Mouse (Mus musculus) hindbrain, postnatal 0 days (tissue): ENCODE measurements around the gene Tnks1bp1. TPM values are rescaled to one million over a fixed set of nuclear protein-coding genes. Genes with fewer than 3 reads are reported as not detected.

ENCODE experiments used
- ATAC-seq: fragments of 200-750 bp; cut with Nextera tagmentation; 2 replicates; pipeline ENCODE4 v1.8.0; 2017; ENCODE audit warnings: mild to moderate bottlenecking, moderate TSS enrichment, moderate library complexity
- DNase-seq: peaks from one replicate; pipeline ENCODE4 v3.0.0-alpha.2; 2015; ENCODE audit warnings: low spot score
- H3K27ac ChIP-seq: fragments of 300-500 bp; sonication (generic); 2 replicates; pipeline ENCODE4 v1.5.1; 2014; ENCODE audit warnings: mild to moderate bottlenecking
- H3K27me3 ChIP-seq: fragments of 300-500 bp; sonication (generic); 2 replicates; pipeline ENCODE4 v1.6.1; 2014; ENCODE audit warnings: low read length, mixed read lengths; ENCODE audit not compliant: insufficient read depth
- H3K36me3 ChIP-seq: fragments of 300-500 bp; sonication (generic); 2 replicates; pipeline ENCODE4 v1.6.1; 2014; ENCODE audit warnings: low read length, mixed read lengths; ENCODE audit not compliant: insufficient read depth
- H3K4me1 ChIP-seq: fragments of 300-500 bp; sonication (generic); 2 replicates; pipeline ENCODE4 v1.6.1; 2014; ENCODE audit warnings: antibody characterized with exemption, low read length, mixed read lengths; ENCODE audit not compliant: insufficient read depth
- H3K4me2 ChIP-seq: fragments of 300-500 bp; sonication (generic); 2 replicates; pipeline ENCODE4 v1.6.1; 2014; ENCODE audit warnings: low read depth, mild to moderate bottlenecking, low read length, moderate library complexity, mixed read lengths
- H3K4me3 ChIP-seq: fragments of 300-500 bp; sonication (generic); 2 replicates; pipeline ENCODE4 v1.5.1; 2014; ENCODE audit warnings: low read length
- H3K9ac ChIP-seq: fragments of 300-500 bp; sonication (generic); replicated peaks from 2 replicates; pipeline ENCODE4 v1.6.1; 2014; ENCODE audit warnings: mild to moderate bottlenecking, low read length, moderate library complexity, mixed read lengths
- H3K9me3 ChIP-seq: fragments of 300-500 bp; sonication (generic); 2 replicates; pipeline ENCODE4 v1.6.1; 2016; ENCODE audit warnings: low read length, mixed read lengths
- CTCF ChIP-seq: IDR thresholded peaks from 2 replicates; pipeline ENCODE4 v1.5.1; 2016; ENCODE audit warnings: antibody characterized with exemption, control low read depth, low read depth
- WGBS: fragments of 180-500 bp; shearing (Covaris S2); extraction: QIAGEN DNeasy Blood & Tissue Kit; methylation state at CpG from one replicate; pipeline ENCODE4 v1.1.7; 2014; 5-methylcytosine and 5-hydroxymethylcytosine counted together
- polyA plus RNA-seq: library from polyadenylated mRNA; unstranded; fragments of >200 nt; fragmentation: Nextera tagmentation; extraction: Ambion mirVana; gene quantifications from 2 replicates; pipeline ENCODE4 v1.2.1, GENCODE M21; 2015
- total RNA-seq: library from RNA; depleted of rRNA; stranded (reverse); fragments of >200 nt; gene quantifications from 2 replicates; pipeline ENCODE4 v1.2.3, GENCODE M21; 2014

The Tnks1bp1 gene
- total and polyA plus RNA-seq, 2 experiments from 2014 or later, result 17.4 to 70.0 TPM

DNA sequence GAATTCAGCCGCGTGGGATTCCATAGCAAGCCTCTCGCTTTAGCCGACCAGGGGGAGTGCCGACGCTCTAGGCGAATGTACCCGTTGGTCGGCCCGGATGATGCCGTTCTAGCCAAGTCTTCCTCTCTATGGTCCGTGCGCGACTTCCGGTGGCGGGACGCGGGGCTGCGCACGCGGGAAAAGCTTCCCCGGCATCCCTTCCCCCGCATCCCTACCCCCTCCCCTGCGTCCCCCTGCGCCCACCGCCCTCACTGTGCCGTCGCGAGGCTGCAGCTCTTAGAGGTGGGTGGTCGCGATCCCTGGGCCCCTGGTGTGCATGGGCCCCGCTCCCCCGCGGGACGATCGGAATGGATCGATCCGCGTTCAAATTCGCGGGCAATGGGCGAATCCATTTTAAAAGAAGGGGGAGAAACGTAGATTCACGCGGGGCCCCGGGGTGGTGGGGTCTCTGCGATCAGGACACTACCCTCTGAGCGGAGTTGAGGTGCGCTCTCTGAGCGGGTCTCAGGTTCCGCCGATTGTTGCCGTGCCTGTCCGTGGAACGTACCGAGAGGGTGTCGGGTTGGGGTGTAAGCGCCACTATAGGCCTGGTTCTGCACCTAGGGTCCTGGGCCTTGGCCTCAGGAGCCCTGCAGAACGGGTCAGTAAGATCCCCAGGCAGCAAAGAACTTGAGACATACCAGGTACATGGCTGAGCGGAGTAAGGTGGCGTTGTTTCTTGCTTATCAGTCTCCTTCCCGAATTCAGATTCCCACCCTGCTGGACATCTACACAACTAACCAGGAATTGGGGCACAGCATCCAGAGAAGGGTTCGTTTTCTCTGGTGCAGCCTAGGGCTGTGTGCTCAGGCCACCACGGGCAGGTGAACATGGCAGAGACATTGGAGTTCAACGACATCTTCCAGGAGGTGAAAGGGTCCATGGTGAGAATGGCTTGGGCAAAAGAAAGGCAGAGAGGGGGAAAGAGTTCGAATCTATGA is 10.5 kb upstream of the Tnks1bp1 start, which contains the start of the genes Ssrp1 and P2rx3:
Gene Ssrp1, plus strand, starts transcription at position 188 of the 980 bp plus-strand sequence.
Gene P2rx3, minus strand, starts transcription at position 416 of the 980 bp plus-strand sequence.
- H3K36me3 ChIP-seq, result peaks cover 30% of the 10 kb centered on the region
- under 1% methylated on average over 66 of the region's 66 CpGs for WGBS
- peak; percentile 97 for ATAC-seq
- peak within 1 kb of the TSS; percentile 67 for H3K4me3 ChIP-seq
- H3K27ac ChIP-seq, result peak within 1 kb of the TSS; percentile 78
- H3K4me2 ChIP-seq, result peak within 1 kb of the TSS; percentile 85
- TF ChIP-seq CTCF, result no peak; the same call in 1 of the 2 replicates
- peaks cover 7% of the 10 kb centered on the region for H3K4me1 ChIP-seq
- DNase-seq, result peak; percentile 98
- no peaks in the 10 kb centered on the region for H3K27me3 ChIP-seq
- peak within 1 kb of the TSS; percentile 83 for H3K9ac ChIP-seq
- no peaks in the 10 kb centered on the region for H3K9me3 ChIP-seq

DNA sequence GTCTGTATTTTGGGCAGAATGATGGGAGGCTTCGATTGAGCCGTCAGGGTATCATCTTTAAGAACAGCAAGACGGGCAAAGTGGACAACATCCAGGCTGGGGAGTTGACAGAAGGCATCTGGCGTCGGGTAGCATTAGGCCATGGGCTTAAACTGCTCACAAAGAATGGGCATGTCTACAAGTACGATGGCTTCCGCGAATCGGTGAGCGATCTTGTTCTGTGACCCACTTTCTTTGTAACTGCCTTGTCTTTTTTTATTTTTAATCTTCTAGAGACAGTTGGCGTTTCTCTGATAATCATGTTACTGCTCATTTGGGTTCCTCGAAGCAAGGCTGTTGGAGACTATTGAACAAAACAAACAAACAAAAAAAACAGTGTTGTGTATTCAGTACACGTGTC is 9.5 kb upstream of the Tnks1bp1 start:
- Histone ChIP-seq H3K36me3 (peaks cover 40% of the 10 kb centered on the region), H3K4me1 (peaks cover 7% of the 10 kb centered on the region), H3K4me2 (peak overlapping the region; percentile 85), H3K4me3 (peak overlapping the region; percentile 67), H3K27ac (no peak overlapping the region), H3K9ac (peak overlapping the region; percentile 83; the same call in 1 of the 2 replicates), H3K27me3 (no peaks in the 10 kb centered on the region), H3K9me3 (no peaks in the 10 kb centered on the region)
- ATAC-seq, result no peak
- WGBS, result 80% methylated on average over 13 of the region's 13 CpGs
- no peak for TF ChIP-seq CTCF
- DNase-seq, result no peak

DNA sequence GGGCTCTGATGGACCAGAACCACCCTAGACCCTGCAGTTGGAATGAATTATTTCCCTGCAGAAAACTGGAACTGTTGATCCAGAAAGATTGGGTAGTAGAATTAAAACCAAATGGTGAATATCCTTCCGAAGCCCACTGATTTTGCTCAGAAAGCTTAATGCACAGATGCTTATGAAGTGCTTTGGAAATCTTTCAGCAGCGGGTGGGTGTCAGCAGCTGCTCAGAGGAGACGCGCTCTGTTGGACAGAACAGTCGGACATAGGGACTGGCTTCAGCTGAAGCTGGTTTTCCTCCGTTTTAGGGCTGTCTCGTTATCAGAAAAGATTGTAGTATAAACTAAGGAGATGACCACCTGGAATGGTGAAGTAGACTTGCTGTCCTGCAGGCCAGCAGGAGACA is 4.2 kb upstream of the Tnks1bp1 start:
- Histone ChIP-seq H3K27me3 (no peaks in the 10 kb centered on the region), H3K4me1 (0 out of 2 replicates have a peak, but pooled peaks cover 1% of the 10 kb centered on the region), H3K9ac (no peak overlapping the region), H3K4me2 (no peak overlapping the region), H3K36me3 (peaks cover 74% of the 10 kb centered on the region), H3K9me3 (no peaks in the 10 kb centered on the region), H3K27ac (no peak overlapping the region), H3K4me3 (no peak overlapping the region)
- ATAC-seq (no peak), DNase-seq (no peak)
- 90% methylated on average over 7 of the region's 7 CpGs for WGBS
- no peak for TF ChIP-seq CTCF

DNA sequence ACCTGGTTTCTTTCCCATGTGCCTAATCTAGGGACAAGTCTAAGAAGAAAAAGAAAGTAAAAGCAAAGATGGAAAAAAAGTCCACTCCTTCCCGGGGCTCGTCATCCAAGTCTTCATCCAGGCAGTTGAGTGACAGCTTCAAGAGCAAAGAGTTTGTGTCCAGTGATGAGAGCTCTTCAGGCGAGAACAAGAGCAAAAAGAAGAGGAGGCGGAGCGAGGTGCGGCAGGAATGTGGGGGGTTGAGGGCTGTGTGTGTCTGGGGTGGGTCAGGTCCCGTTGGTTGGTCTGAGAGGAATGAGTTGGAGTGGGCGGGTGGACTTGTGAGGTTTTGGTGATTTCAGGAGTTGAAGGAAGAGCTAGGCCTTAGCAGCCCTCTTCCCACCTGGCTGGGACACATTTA is 1.6 kb upstream of the Tnks1bp1 start:
- no peaks in the 10 kb centered on the region for H3K27me3 ChIP-seq
- H3K36me3 ChIP-seq, result peaks cover 54% of the 10 kb centered on the region
- no peak overlapping the region for H3K27ac ChIP-seq
- no peak overlapping the region for H3K4me2 ChIP-seq
- no peak for DNase-seq
- no peak for TF ChIP-seq CTCF
- WGBS, result 76% methylated on average over 8 of the region's 8 CpGs
- ATAC-seq, result no peak
- H3K9me3 ChIP-seq, result no peaks in the 10 kb centered on the region
- no peak overlapping the region for H3K9ac ChIP-seq
- H3K4me3 ChIP-seq, result no peak overlapping the region
- H3K4me1 ChIP-seq, result peaks cover 26% of the 10 kb centered on the region

DNA sequence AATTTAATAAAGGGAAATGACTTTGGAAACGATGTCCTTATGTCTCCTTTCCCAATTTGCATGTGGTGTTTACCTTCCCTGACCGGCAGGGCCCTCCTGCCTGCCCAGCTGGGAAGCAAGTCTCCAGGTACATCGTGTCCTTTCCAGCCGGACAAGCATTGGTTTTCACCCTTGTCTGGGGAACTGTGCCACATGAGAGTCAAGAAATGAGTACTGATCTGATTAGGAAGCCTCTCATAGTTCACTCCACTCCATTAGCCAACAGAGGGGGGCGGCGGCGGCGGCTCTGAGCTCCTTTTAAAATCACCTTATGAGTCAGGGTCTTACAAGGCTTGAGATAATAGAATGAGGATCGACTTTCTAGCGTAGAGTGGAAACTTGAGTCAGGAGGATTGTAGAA is 741 bp upstream of the Tnks1bp1 start:
- DNase-seq (no peak), ATAC-seq (no peak)
- Histone ChIP-seq H3K4me1 (peaks cover 26% of the 10 kb centered on the region), H3K9ac (peak overlapping the region; percentile 75), H3K4me2 (peak overlapping the region; percentile 83), H3K9me3 (no peaks in the 10 kb centered on the region), H3K27me3 (no peaks in the 10 kb centered on the region), H3K36me3 (peaks cover 46% of the 10 kb centered on the region), H3K27ac (peak overlapping the region; percentile 89; the same call in 1 of the 2 replicates), H3K4me3 (peak overlapping the region; percentile 55)
- 50% methylated on average over 10 of the region's 10 CpGs for WGBS
- TF ChIP-seq CTCF, result no peak

DNA sequence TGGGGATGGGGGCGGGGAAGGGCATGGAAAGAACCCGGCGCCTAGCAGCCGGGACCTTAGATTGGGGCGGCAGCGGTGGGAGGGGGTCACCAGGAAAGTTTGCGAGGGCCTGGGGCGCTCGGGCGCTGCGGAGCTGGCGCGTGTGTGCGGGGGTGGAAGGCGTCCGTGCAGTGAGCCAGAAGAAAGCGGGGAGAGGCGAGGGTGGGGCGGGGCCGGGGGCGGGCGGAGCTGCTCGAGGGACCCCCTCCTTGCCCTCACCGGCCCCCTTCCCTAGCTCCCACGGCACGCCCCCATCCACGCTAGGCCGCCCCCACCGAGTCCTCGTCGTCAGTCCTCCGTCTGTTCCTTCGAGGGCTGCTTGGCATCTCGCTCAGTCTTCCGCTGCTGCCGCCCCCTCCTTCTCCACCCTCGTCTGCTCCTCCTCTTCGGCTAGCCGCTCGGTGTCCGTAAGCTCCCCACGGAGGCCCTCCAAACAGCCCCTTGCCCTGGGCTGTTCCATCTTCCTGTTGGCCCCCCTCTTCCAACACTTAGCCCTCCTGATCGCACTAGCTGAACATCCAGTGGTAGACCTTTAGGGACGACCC is 438 bp downstream of the Tnks1bp1 start:
- under 1% methylated on average over 26 of the region's 44 CpGs for WGBS
- DNase-seq (peak; percentile 79), ATAC-seq (peak; percentile 76)

More for the DNA sequence above, 438 bp downstream of the Tnks1bp1 start:
- Histone ChIP-seq H3K27me3 (no peaks in the 10 kb centered on the region), H3K9me3 (no peaks in the 10 kb centered on the region), H3K9ac (peak overlapping the region; percentile 75), H3K4me1 (peaks cover 26% of the 10 kb centered on the region), H3K4me3 (peak overlapping the region; percentile 55), H3K4me2 (peak overlapping the region; percentile 83), H3K36me3 (peaks cover 45% of the 10 kb centered on the region), H3K27ac (peak overlapping the region; percentile 89)
- no peak for TF ChIP-seq CTCF
